Mouse (Mus musculus) left cerebral cortex, postnatal 25 days (tissue): ENCODE data around the gene Park7. TPM values are rescaled to one million over a fixed set of nuclear protein-coding genes. Genes with fewer than 3 reads are reported as not detected.
"Not testable (repeated sequence)": the region's sequence is repeated elsewhere in the genome, so short reads cannot be mapped to it uniquely, and the experiment has no call there.

Source experiments
- DNase-seq, 2 experiments: peaks; one replicate each; pipeline ENCODE4 v3.0.0; 2022; ENCODE audit warnings: low spot score in 2 of 2, mixed read lengths in 1 of 2
- intact Hi-C: fragments of 180-260 bp; cut with DNase I; formaldehyde crosslinking; loops from one replicate; pipeline ENCODE4 v1.15.1; 2025
- total RNA-seq, 2 experiments: library from RNA; stranded (reverse); gene quantifications; 2 replicates each; pipeline ENCODE4 v1.2.3; 2021

Gene Park7
- total RNA-seq, 2 experiments from 2014 or later, result 176 to 201 TPM

DNA sequence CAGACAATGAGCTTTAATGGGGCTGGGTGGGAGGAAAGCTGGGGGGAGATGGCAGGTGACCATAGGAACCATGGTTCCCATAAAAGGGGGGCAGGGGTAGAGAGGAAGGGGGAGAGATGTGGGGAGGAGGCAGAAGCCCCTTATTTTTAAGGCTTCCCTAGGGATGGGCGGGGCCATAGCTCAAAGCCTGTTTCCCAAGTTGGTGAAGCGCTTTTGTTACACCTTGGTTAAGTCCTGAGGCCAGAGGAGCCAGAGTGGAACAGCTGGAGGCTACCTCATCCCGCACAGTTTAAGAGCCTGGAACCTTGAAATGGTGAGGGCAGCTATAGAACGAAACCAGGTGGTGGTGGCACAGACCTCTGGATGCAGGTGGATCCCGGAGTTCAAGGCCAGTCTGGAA lies 26.3 kb downstream of the Park7 start:
- no peak for DNase-seq
- intact Hi-C loops, result no loop called here

GRCm38 (mm10) chr4:150882632-150883031 lies 31.6 kb downstream of the Park7 start:
- DNase-seq, result no peak
- intact Hi-C loops, result no loop called here

- intact Hi-C loops, result no loop called here
Observed at GRCm38 (mm10) chr4:150880364-150880763, 33.9 kb downstream of the Park7 start.

GRCm38 (mm10) chr4:150879631-150880030 lies 34.6 kb downstream of the Park7 start:
- DNase-seq, result no peak
- intact Hi-C loops, result no loop called here

More at GRCm38 (mm10) chr4:150880364-150880763, 33.9 kb downstream of the Park7 start:
- DNase-seq, result no peak

- intact Hi-C loops, result no loop called here
- DNase-seq, result no peak
Observed at GRCm38 (mm10) chr4:150875393-150875792, 38.8 kb downstream of the Park7 start.

DNA sequence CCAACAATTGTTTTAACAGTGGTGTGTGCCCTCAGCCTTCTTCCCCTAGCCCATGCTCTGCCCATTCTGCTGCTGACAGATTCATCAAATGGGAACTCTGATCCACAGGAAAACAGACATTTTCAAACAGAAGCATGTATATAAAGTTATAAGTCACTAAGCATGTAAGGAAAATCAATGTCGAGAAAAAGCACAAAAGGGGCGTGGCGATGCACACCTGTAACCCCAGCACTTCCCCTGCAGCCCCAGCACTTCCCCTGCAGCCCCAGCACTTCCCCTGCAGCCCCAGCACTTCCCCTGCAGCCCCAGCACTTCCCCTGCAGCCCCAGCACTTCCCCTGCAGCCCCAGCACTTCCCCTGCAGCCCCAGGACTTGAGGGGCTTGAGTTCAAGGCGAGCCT lies 39.8 kb downstream of the Park7 start:
- intact Hi-C loops, result not testable (repeated sequence)

DNA sequence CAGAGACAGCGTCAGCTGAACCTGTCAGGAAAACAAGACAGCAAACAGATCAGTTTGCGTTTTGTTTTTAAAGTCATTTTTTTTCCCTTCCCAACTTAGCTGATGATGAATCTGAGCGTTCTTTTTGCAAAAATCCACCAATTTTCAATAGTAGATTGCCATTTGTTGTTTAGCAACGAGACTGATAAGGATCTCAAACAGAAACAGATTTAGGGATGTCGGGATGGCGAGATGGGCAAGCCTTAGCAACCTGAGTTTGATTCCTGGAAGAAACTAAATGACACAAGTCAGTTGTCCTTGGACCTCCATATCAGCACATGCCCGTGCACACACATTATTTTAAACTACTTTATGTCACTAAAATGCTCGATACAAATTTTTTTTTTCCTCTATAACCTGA lies 41.6 kb downstream of the Park7 start:
- intact Hi-C loops, result no loop called here
- no peak for DNase-seq

More for the DNA sequence above, 39.8 kb downstream of the Park7 start:
- not testable (repeated sequence) for DNase-seq

DNA sequence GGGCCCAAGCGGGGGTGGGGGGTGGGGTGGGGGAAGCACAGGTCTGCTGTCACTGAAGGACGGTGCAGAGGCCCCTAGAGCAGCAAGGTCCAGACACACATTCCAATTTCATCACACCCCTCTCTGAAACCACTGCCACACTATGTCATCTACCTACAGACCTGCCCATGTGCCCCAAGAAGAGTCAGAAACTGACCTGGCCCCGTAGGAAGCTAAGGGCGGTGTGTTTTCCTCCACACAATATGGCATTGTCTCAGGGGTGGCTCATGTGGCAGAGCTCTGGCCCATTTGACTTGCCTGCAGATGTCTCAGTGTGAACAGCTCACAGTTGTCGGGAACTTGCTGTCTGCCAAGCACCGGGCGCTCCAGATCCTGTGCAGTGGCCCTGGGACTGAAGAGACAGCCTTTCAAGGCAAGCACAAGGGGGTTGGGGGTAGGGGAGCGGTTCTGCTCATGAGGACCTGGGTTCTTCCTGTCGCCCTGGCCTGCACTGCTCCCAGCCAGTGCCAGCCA lies 42.0 kb downstream of the Park7 start:
- peak; percentile 47 to 50 for DNase-seq
- intact Hi-C loops, result no loop called here

DNA sequence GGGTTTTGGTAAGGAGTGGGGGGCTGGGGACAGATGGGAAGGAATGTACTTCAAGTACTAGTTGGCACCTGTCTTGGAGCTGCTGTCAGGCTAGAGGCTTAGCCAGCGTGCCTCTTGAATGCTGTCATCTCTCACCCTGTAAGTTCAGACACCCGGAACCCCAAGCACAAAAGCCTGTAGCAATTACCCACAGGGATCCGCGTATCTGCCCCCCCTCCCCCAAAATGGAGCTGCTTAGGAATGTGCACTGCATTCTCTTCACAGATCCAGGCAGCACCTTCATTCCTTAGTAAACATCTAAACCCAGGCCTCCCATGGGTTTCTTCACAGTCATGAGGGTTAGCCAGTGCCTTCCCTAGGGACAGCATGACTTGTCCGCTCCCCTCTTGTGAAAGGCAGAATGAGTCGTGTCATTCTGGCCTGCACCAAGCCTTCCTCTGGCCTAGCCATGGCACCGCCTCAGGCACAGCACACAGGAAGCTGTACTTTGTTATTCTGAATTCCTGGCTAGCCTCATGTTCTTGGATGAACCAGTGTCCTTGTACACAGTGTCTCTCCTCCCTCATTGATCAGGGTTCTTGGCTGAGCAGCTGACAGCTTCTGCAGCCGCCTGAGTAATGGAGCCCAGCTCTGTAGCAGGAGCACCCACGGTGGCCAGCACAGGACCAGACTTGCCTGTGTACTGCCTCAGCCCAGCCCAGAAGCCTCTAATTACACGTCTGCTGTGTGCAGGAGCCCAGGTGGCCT lies 42.7 kb downstream of the Park7 start:
- intact Hi-C loops, result no loop called here
- DNase-seq, result peak; percentile 16 to 21

GRCm38 (mm10) chr4:150870963-150871391 lies 43.3 kb downstream of the Park7 start:
- DNase-seq, result no peak
- intact Hi-C loops, result no loop called here

GRCm38 (mm10) chr4:150869276-150870197 lies 44.7 kb downstream of the Park7 start:
- no peak for DNase-seq
- intact Hi-C loops, result no loop called here

- intact Hi-C loops, result no loop called here
- no peak for DNase-seq
Observed at GRCm38 (mm10) chr4:150868859-150869258, 45.4 kb downstream of the Park7 start.

- intact Hi-C loops, result no loop called here
- no peak for DNase-seq
Observed at GRCm38 (mm10) chr4:150868161-150868560, 46.1 kb downstream of the Park7 start.

GRCm38 (mm10) chr4:150866494-150866893 lies 47.7 kb downstream of the Park7 start:
- peak in 1 of 2 experiments; percentile 56 for DNase-seq

GRCm38 (mm10) chr4:150866069-150866468 lies 48.2 kb downstream of the Park7 start:
- intact Hi-C loops, result no loop called here
- no peak for DNase-seq

More at GRCm38 (mm10) chr4:150866494-150866893, 47.7 kb downstream of the Park7 start:
- intact Hi-C loops, result no loop called here

DNA sequence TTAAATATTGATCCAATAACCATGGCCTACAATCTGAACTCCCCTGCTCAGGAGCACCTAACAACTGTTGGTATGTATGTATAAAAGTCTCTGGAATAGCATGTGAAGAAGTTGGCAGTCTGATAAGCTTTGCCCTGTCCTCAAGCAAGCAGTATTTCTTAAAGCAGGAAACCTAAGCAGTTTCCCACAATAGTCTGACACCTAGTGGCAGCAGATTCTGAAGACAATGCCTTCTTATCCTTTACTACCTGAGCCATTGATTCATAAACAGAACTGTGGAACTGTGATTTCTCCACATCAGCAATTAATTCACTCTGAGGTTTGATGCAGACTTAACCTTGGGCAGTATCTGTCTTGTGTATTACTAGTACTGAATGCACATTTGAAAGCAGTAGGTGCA lies 48.9 kb downstream of the Park7 start:
- no peak for DNase-seq
- intact Hi-C loops, result no loop called here

- no peak for DNase-seq
- intact Hi-C loops, result no loop called here
Observed at GRCm38 (mm10) chr4:150862626-150863375, 51.4 kb downstream of the Park7 start.

GRCm38 (mm10) chr4:150861161-150861560 lies 53.1 kb downstream of the Park7 start:
- DNase-seq, result no peak
- intact Hi-C loops, result no loop called here

GRCm38 (mm10) chr4:150860526-150860925 lies 53.7 kb downstream of the Park7 start:
- intact Hi-C loops, result no loop called here
- DNase-seq, result no peak
